Mouse (Mus musculus) intestine, embryonic 16.5 days (tissue): Measurements from ENCODE around the gene Gbf1. TPM values are rescaled to one million over a fixed set of nuclear protein-coding genes. Genes with fewer than 3 reads are reported as not detected.
A peak's percentile ranks its signal among the peaks of the same experiment; 100 is the strongest.
"Not testable (repeated sequence)": the region's sequence is repeated elsewhere in the genome, so short reads cannot be mapped to it uniquely, and the experiment has no call there.

Experiments
- ATAC-seq: fragments of 200-750 bp; cut with Nextera tagmentation; 2 replicates; pipeline ENCODE4 v1.8.0; 2017; ENCODE audit warnings: moderate TSS enrichment, moderate library complexity
- H3K27ac ChIP-seq: fragments of 300-500 bp; sonication (generic); 2 replicates; pipeline ENCODE4 v1.5.1; 2014; ENCODE audit warnings: mild to moderate bottlenecking, low read length
- H3K27me3 ChIP-seq: fragments of 300-500 bp; sonication (generic); replicated peaks from 2 replicates; pipeline ENCODE4 v1.6.1; 2014; ENCODE audit warnings: low read length, control low read depth, mixed read lengths; ENCODE audit not compliant: control insufficient read depth, insufficient read depth
- H3K36me3 ChIP-seq: fragments of 300-500 bp; sonication (generic); 2 replicates; pipeline ENCODE4 v1.6.1; 2014; ENCODE audit warnings: low read length, control low read depth; ENCODE audit not compliant: control insufficient read depth, insufficient read depth
- H3K4me1 ChIP-seq: fragments of 300-500 bp; sonication (generic); 2 replicates; pipeline ENCODE4 v1.6.1; 2014; ENCODE audit warnings: low read length, control low read depth, mixed read lengths; ENCODE audit not compliant: control insufficient read depth, insufficient read depth
- H3K4me2 ChIP-seq: fragments of 300-500 bp; sonication (generic); 2 replicates; pipeline ENCODE4 v1.6.1; 2014; ENCODE audit warnings: low read depth, low read length, control low read depth
- H3K4me3 ChIP-seq: fragments of 300-500 bp; sonication (generic); 2 replicates; pipeline ENCODE4 v1.5.1; 2014; ENCODE audit warnings: mild to moderate bottlenecking, low read length
- H3K9ac ChIP-seq: fragments of 300-500 bp; sonication (generic); 2 replicates; pipeline ENCODE4 v1.6.1; 2014; ENCODE audit warnings: low read depth, low read length
- H3K9me3 ChIP-seq: fragments of 300-500 bp; sonication (generic); 2 replicates; pipeline ENCODE4 v1.6.1; 2016; ENCODE audit warnings: low read length, control low read depth; ENCODE audit not compliant: control insufficient read depth
- WGBS: fragments of 180-500 bp; shearing (Covaris S2); extraction: QIAGEN DNeasy Blood & Tissue Kit; methylation state at CpG from one replicate; pipeline ENCODE4 v1.1.7; 2014; 5-methylcytosine and 5-hydroxymethylcytosine counted together
- polyA plus RNA-seq: library from polyadenylated mRNA; unstranded; fragments of >200 nt; fragmentation: Nextera tagmentation; extraction: Ambion mirVana; gene quantifications from 2 replicates; pipeline ENCODE4 v1.2.1, GENCODE M21; 2015

Gene Gbf1
- polyA plus RNA-seq, 1 experiment from 2014 or later, result 33.6 TPM

GRCm38 (mm10) chr19:46124651-46125050 lies 27.7 kb upstream of the Gbf1 start:
- H3K27ac ChIP-seq, result no peak overlapping the region
- no peak for ATAC-seq
- H3K4me3 ChIP-seq, result no peak overlapping the region
- no peak overlapping the region for H3K9ac ChIP-seq
- no peak overlapping the region for H3K4me2 ChIP-seq
- H3K36me3 ChIP-seq, result no peaks in the 10 kb centered on the region
- H3K27me3 ChIP-seq, result 0 out of 2 replicates have a peak, but pooled peaks cover 2% of the 10 kb centered on the region
- H3K9me3 ChIP-seq, result no peaks in the 10 kb centered on the region
- no peaks in the 10 kb centered on the region for H3K4me1 ChIP-seq

GRCm38 (mm10) chr19:46126301-46126700 lies 26.0 kb upstream of the Gbf1 start:
- H3K4me3 ChIP-seq, result no peak overlapping the region
- WGBS, result 88% methylated on average over 4 of the region's 4 CpGs
- no peaks in the 10 kb centered on the region for H3K4me1 ChIP-seq
- ATAC-seq, result no peak
- H3K27me3 ChIP-seq, result peaks cover 10% of the 10 kb centered on the region
- H3K9me3 ChIP-seq, result no peaks in the 10 kb centered on the region
- no peak overlapping the region for H3K9ac ChIP-seq
- no peak overlapping the region for H3K27ac ChIP-seq
- H3K36me3 ChIP-seq, result no peaks in the 10 kb centered on the region
- no peak overlapping the region for H3K4me2 ChIP-seq

- not testable (repeated sequence) for ATAC-seq
These were observed 22.6 kb upstream of the Gbf1 start for GRCm38 (mm10) chr19:46129737-46130136.

GRCm38 (mm10) chr19:46131283-46131682 lies 21.0 kb upstream of the Gbf1 start:
- Histone ChIP-seq H3K9me3 (no peaks in the 10 kb centered on the region), H3K27ac (no peak overlapping the region), H3K36me3 (no peaks in the 10 kb centered on the region), H3K27me3 (peaks cover 40% of the 10 kb centered on the region), H3K4me1 (peaks cover 12% of the 10 kb centered on the region), H3K9ac (no peak overlapping the region), H3K4me2 (peak overlapping the region; percentile 54), H3K4me3 (peak overlapping the region; percentile 35)
- no peak for ATAC-seq
- WGBS, result 6% methylated on average over 8 of the region's 8 CpGs

More at GRCm38 (mm10) chr19:46129737-46130136, 22.6 kb upstream of the Gbf1 start:
- H3K9ac ChIP-seq, H3K4me2 ChIP-seq, H3K4me3 ChIP-seq, H3K27ac ChIP-seq, H3K4me1 ChIP-seq, H3K36me3 ChIP-seq, H3K9me3 ChIP-seq: not testable (repeated sequence)
- WGBS, result 69% methylated on average over 6 of the region's 6 CpGs
- H3K27me3 ChIP-seq, result peaks cover 30% of the 10 kb centered on the region

- Histone ChIP-seq H3K36me3 (no peaks in the 10 kb centered on the region), H3K4me1 (peaks cover 18% of the 10 kb centered on the region), H3K27me3 (peaks cover 46% of the 10 kb centered on the region), H3K9me3 (no peaks in the 10 kb centered on the region), H3K9ac (no peak within 1 kb of the TSS), H3K4me2 (peak within 1 kb of the TSS; percentile 54), H3K4me3 (peak within 1 kb of the TSS; percentile 35), H3K27ac (no peak within 1 kb of the TSS)
- ATAC-seq, result peak; percentile 54
- 3% methylated on average over 31 of the region's 31 CpGs for WGBS
These were observed 20.4 kb upstream of the Gbf1 start, which contains the start of gene Elovl3 for GRCm38 (mm10) chr19:46131694-46132525. TSS of gene Elovl3 (plus strand) at chr19:46131897.

GRCm38 (mm10) chr19:46132577-46132976 lies 19.7 kb upstream of the Gbf1 start:
- Histone ChIP-seq H3K36me3 (no peaks in the 10 kb centered on the region), H3K4me2 (no peak overlapping the region), H3K27me3 (peaks cover 49% of the 10 kb centered on the region), H3K9me3 (no peaks in the 10 kb centered on the region), H3K4me1 (peaks cover 21% of the 10 kb centered on the region), H3K9ac (no peak overlapping the region), H3K27ac (no peak overlapping the region), H3K4me3 (no peak overlapping the region)
- WGBS, result 49% methylated on average over 6 of the region's 6 CpGs
- ATAC-seq, result no peak

GRCm38 (mm10) chr19:46135297-46135696 lies 17.0 kb upstream of the Gbf1 start:
- no peak overlapping the region for H3K9ac ChIP-seq
- peaks cover 21% of the 10 kb centered on the region for H3K4me1 ChIP-seq
- WGBS, result 1% methylated on average over 12 of the region's 12 CpGs
- peak overlapping the region; percentile 62 for H3K4me3 ChIP-seq
- peaks cover 59% of the 10 kb centered on the region for H3K27me3 ChIP-seq
- no peak overlapping the region for H3K27ac ChIP-seq
- no peaks in the 10 kb centered on the region for H3K36me3 ChIP-seq
- H3K9me3 ChIP-seq, result no peaks in the 10 kb centered on the region
- H3K4me2 ChIP-seq, result peak overlapping the region; percentile 100
- peak; percentile 69 for ATAC-seq

- under 1% methylated on average over 79 of the region's 79 CpGs for WGBS
- Histone ChIP-seq H3K27ac (no peak overlapping the region), H3K27me3 (peaks cover 54% of the 10 kb centered on the region), H3K4me2 (peak overlapping the region; percentile 100), H3K9ac (peak overlapping the region; percentile 64), H3K4me1 (peaks cover 21% of the 10 kb centered on the region), H3K36me3 (no peaks in the 10 kb centered on the region), H3K4me3 (peak overlapping the region; percentile 62), H3K9me3 (no peaks in the 10 kb centered on the region)
- peak; percentile 58 for ATAC-seq
These were observed 16.3 kb upstream of the Gbf1 start for GRCm38 (mm10) chr19:46135789-46136638.
